17 mouse cellular contexts compared by ENCODE assay signal in the genomic region with DNA sequence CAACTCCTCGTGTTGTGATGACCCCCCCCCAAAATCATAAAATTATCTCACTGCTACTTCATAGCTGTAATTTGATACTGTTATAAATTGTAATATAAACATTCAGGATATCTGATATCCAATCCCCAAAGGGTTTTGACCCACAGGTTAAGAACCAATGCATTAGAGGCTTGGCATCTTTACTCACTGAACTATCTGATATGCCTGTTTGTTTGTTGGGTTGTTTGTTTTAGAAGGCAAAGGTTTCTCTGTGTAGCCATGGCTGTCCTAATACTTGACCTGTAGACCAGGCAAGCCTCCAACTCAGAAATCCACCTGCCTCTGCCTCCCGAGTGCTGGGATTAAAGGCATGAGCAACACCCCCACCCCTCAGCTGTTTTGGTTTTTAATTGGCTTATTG. TPM values are rescaled to one million over a fixed set of nuclear protein-coding genes. Genes with fewer than 3 reads are reported as not detected.
A peak's percentile ranks its signal among the peaks of the same experiment; 100 is the strongest.
DNase-seq lines count a peak whose midpoint lies in the region; TF ChIP-seq lines count a peak whose summit lies in the region.
"Had no signal": no experiment of that assay in that cellular context is flagged by ENCODE, and none has a peak within 500 bp of the region (broad histone marks: within the 10 kb centered on the region; RNA-seq: fewer than 3 reads in every experiment).

No protein-coding gene starts in this region.

- DNase-seq in cerebellum, adult 2 months, result peak in 1 of 2 experiments; percentile 43
- DNase-seq in cerebellum, adult 11 months, result no peak
- peak; percentile 61 for DNase-seq in cerebellum, adult 9-10 months
- no peak for DNase-seq in cerebellum, postnatal 36 days
- peak; percentile 66 for DNase-seq in liver, adult 2 months (ENCODE audit: extremely low read depth, low read depth, low spot score)
- DNase-seq in liver, result no peak
- DNase-seq: adrenal gland, adult 8-10 months; adrenal gland, postnatal 14 days; adrenal gland, postnatal 36 days; B cell, adult 2 months; forebrain, postnatal 0 days had no signal

- H3K4me3 ChIP-seq in cerebellum, adult 2 months (replicated peaks; ENCODE audit: insufficient read depth, low read depth, low read length), result no peak overlapping the region
- H3K4me3 ChIP-seq in liver, adult 2 months (ENCODE audit: insufficient read depth, low read depth, low read length), result no peak overlapping the region
- H3K4me3 ChIP-seq: embryonic facial prominence, embryonic 10.5 days; embryonic facial prominence, embryonic 12.5 days; forebrain, embryonic 13.5 days; forebrain, embryonic 15.5 days had no signal

- peaks cover 23% of the 10 kb centered on the region for H3K36me3 ChIP-seq in liver, adult 2 months (ENCODE audit: control insufficient read depth, insufficient read depth, low read length)
- H3K36me3 ChIP-seq: embryonic facial prominence, embryonic 12.5 days had no signal

- TF ChIP-seq CTCF in cerebellum, adult 2 months (IDR thresholded peaks at IDR 0.05; ENCODE audit: borderline replicate concordance, insufficient read depth, low read depth, low read length), result no peak
- TF ChIP-seq CTCF in liver, adult 2 months (IDR thresholded peaks at IDR 0.05; ENCODE audit: low read depth, low read length), result no peak

- no peak overlapping the region for H3K9ac ChIP-seq in liver, adult 2 months (ENCODE audit: low read depth, low read length)
- H3K9ac ChIP-seq: embryonic facial prominence, embryonic 12.5 days; forebrain, embryonic 13.5 days; forebrain, embryonic 15.5 days; forebrain, postnatal 0 days had no signal

- WGBS in cerebellum, adult 2 months, result 61% methylated on average over 2 of the region's 2 CpGs
- WGBS in liver, adult 2 months, result 40% methylated on average over 2 of the region's 2 CpGs

- no peak for TF ChIP-seq POLR2A in cerebellum, adult 2 months (IDR thresholded peaks at IDR 0.05; ENCODE audit: borderline replicate concordance, insufficient read depth, low read length)
- TF ChIP-seq POLR2A in liver, adult 2 months (IDR thresholded peaks at IDR 0.05; ENCODE audit: extremely low read depth, insufficient read depth, low read length), result no peak

- H3K27me3 ChIP-seq in cerebellum, adult 2 months (ENCODE audit: control insufficient read depth, insufficient read depth, low read length), result no peaks in the 10 kb centered on the region
- H3K27me3 ChIP-seq in liver, adult 2 months (ENCODE audit: control insufficient read depth, insufficient read depth, low read length), result no peaks in the 10 kb centered on the region
- H3K27me3 ChIP-seq: CH12.LX; forebrain, embryonic 15.5 days; Patski had no signal

- H3K79me2 ChIP-seq in liver, adult 2 months (ENCODE audit: control insufficient read depth, insufficient read depth, low read length), result peaks cover 12% of the 10 kb centered on the region; the same call in 1 of the 2 replicates

- peaks cover 13% of the 10 kb centered on the region; the same call in 1 of the 2 replicates for H3K4me1 ChIP-seq in cerebellum, adult 2 months (ENCODE audit: control insufficient read depth, insufficient read depth, low read length)
- H3K4me1 ChIP-seq in liver, adult 2 months (ENCODE audit: control insufficient read depth, insufficient read depth, low read length), result peaks cover 5% of the 10 kb centered on the region; the same call in 1 of the 2 replicates

- H3K27ac ChIP-seq in cerebellum, adult 2 months (ENCODE audit: insufficient read depth, low read length), result peak overlapping the region; percentile 62
- H3K27ac ChIP-seq in liver, adult 2 months (replicated peaks; ENCODE audit: insufficient read depth, low read depth, low read length), result no peak overlapping the region
- H3K27ac ChIP-seq: embryonic facial prominence, embryonic 10.5 days; embryonic facial prominence, embryonic 12.5 days; forebrain, embryonic 13.5 days; forebrain, embryonic 15.5 days had no signal

RNA-seq across cellular contexts. Expression of gene Cog3, which starts 3.5 kb away (rescaled TPM):
- 27.7 and 28.2 TPM in 2 replicates for polyA plus RNA-seq in cerebellum, adult 2 months (2012; rRNA removed)
- total RNA-seq in liver, adult 2 months (2014; rRNA removed), result 10.9 and 12.3 TPM in 2 replicates
- 4.2 and 5.3 TPM in 2 replicates for polyA plus RNA-seq in liver, adult 2 months (2012; rRNA removed)

RNA-seq across cellular contexts. Expression of gene Slc25a30, which starts 29.0 kb away (rescaled TPM):
- polyA plus RNA-seq in cerebellum, adult 2 months (2012; rRNA removed), result 9.9 and 12.2 TPM in 2 replicates
- total RNA-seq in liver, adult 2 months (2014; rRNA removed), result 10.5 and 14.8 TPM in 2 replicates
- 7.3 and 17.4 TPM in 2 replicates for polyA plus RNA-seq in liver, adult 2 months (2012; rRNA removed)

Comparison
In these comparisons a context has a peak if more than half of its experiments do, and no peak if none do; other contexts are left out.
1. DNase-seq: peak in cerebellum, adult 9-10 months (single experiment) and liver, adult 2 months (single experiment); none in cerebellum, adult 11 months (single experiment), cerebellum, postnatal 36 days (0 of 2) and liver (single experiment).